Mouse (Mus musculus): ENCODE results near the gene Gm9767. TPM values are rescaled to one million over a fixed set of nuclear protein-coding genes. Genes with fewer than 3 reads are reported as not detected.

The Gm9767 gene
- not detected for polyA plus RNA-seq (2014; fragmentation: Illumina TruSeq; extraction: RNeasy Lipid Tissue Mini Kit (QIAGEN cat#74804); ENCODE audit: low read depth, low replicate concordance)

GRCm38 (mm10) chr10:26077671-26078481 lies at the start of gene Gm9767:
Gm9767 (plus strand) TSS chr10:26078255.

DNA sequence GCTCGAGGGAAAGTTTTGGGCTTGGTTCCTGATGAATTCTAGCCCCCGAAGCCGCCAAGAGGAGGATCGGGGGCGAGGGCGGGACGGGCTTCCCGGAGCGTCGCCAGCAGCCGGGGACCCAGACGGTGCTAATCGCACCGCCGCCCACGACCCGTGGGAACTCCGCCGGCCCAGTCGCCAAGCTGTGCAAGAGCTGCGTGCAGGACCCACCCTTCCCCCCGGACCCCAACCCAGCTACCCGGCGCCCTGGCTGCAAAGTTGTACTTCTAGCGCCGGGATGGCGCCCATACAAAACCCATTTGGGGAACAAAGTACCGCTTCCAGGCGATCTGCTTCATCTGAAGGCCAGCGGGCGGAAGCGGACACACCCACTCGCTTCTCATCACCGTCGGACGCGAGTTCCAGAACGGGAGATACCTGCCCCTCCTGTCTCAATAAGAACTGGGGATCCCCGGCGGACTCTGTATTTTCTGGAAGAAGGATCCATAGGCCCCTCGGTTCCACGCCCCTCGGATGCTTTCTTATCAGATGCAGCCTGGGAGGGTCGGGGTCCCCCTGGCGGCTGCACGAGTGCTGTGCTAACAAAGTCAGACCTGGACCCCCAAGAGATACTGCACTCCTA lies 577 bp downstream of the Gm9767 start, which contains the start of gene Tmem200a:
Gene Tmem200a, minus strand, starts transcription at position 532 of the 622 bp plus-strand sequence.

Other genes with a start within 250 kb of the Gm9767 start
- not detected for gene Tmem200a, start 797 bp downstream of the Gm9767 start, polyA plus RNA-seq (2014; fragmentation: Illumina TruSeq; extraction: RNeasy Lipid Tissue Mini Kit (QIAGEN cat#74804); ENCODE audit: low read depth, low replicate concordance)
- not detected for gene Samd3, start 151.5 kb downstream of the Gm9767 start, polyA plus RNA-seq (2014; fragmentation: Illumina TruSeq; extraction: RNeasy Lipid Tissue Mini Kit (QIAGEN cat#74804); ENCODE audit: low read depth, low replicate concordance)

Data from heart, adult 10 weeks (tissue).